Mouse (Mus musculus) hindbrain, embryonic 14.5 days (tissue): ENCODE results near the gene Ubtf. TPM values are rescaled to one million over a fixed set of nuclear protein-coding genes. Genes with fewer than 3 reads are reported as not detected.

Experiments used
- ATAC-seq: fragments of 200-750 bp; cut with Nextera tagmentation; 2 replicates; pipeline ENCODE4 v1.8.0; 2017; ENCODE audit warnings: moderate number of reproducible peaks, mild to moderate bottlenecking, moderate TSS enrichment, moderate library complexity; ENCODE audit not compliant: low FRiP score
- DNase-seq: peaks from one replicate; pipeline ENCODE4 v3.0.0-alpha.2; 2015; ENCODE audit warnings: low spot score
- H3K27ac ChIP-seq: fragments of 300-500 bp; sonication (generic); 2 replicates; pipeline ENCODE4 v1.5.1; 2014; ENCODE audit warnings: mild to moderate bottlenecking, moderate library complexity
- H3K27me3 ChIP-seq: fragments of 300-500 bp; sonication (generic); 2 replicates; pipeline ENCODE4 v1.6.1; 2014; ENCODE audit warnings: mild to moderate bottlenecking, low read length, mixed read lengths; ENCODE audit not compliant: control insufficient read depth, insufficient read depth
- H3K36me3 ChIP-seq: fragments of 300-500 bp; sonication (generic); replicated peaks from 2 replicates; pipeline ENCODE4 v1.6.1; 2014; ENCODE audit not compliant: control insufficient read depth, insufficient read depth
- H3K4me1 ChIP-seq: fragments of 300-500 bp; sonication (generic); replicated peaks from 2 replicates; pipeline ENCODE4 v1.6.1; 2014; ENCODE audit warnings: antibody characterized with exemption, low read length, mixed read lengths; ENCODE audit not compliant: control insufficient read depth, insufficient read depth
- H3K4me2 ChIP-seq: fragments of 300-500 bp; sonication (generic); replicated peaks from 2 replicates; pipeline ENCODE4 v1.6.1; 2014; ENCODE audit warnings: mild to moderate bottlenecking, moderate library complexity
- H3K4me3 ChIP-seq: fragments of 300-500 bp; sonication (generic); replicated peaks from 2 replicates; pipeline ENCODE4 v1.5.1; 2014; ENCODE audit warnings: mild to moderate bottlenecking, low read length
- H3K9ac ChIP-seq: fragments of 300-500 bp; sonication (generic); 2 replicates; pipeline ENCODE4 v1.6.1; 2014
- H3K9me3 ChIP-seq: fragments of 300-500 bp; sonication (generic); 2 replicates; pipeline ENCODE4 v1.6.1; 2016; ENCODE audit warnings: low read length; ENCODE audit not compliant: control insufficient read depth
- WGBS: fragments of 180-500 bp; shearing (Covaris S2); extraction: QIAGEN DNeasy Blood & Tissue Kit; methylation state at CpG from one replicate; pipeline ENCODE4 v1.1.7; 2014; 5-methylcytosine and 5-hydroxymethylcytosine counted together
- polyA plus RNA-seq: library from polyadenylated mRNA; unstranded; fragments of >200 nt; fragmentation: Nextera tagmentation; extraction: Ambion mirVana; gene quantifications from 2 replicates; pipeline ENCODE4 v1.2.1, GENCODE M21; 2014

Ubtf gene
- polyA plus RNA-seq, 1 experiment from 2014 or later = 70.0 TPM

DNA sequence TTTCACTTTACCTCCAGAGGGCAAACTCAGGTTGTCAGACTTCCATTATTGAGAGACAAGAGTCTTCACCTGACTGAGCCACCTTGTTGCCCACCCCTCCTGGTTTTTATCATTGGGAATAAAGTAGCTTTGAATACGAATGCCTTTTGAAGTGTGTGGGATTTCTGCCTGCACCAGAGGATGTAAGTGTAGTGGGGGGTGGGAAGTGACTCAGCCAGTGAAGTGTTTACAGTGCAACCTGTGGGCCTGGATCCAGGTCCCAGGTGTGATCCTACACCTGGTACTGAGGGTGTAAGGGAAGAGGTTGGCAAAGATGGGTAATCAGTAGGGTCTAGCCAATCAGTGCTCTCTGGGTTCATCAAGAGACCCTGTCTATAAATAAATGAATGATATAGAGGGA, 4.0 kb upstream of the Ubtf start:
- no peak overlapping the region for H3K9ac ChIP-seq

GRCm38 (mm10) chr11:102321931-102322330, 2.4 kb upstream of the Ubtf start:
- WGBS = 83% methylated on average over 6 of the region's 6 CpGs
- Histone ChIP-seq H3K4me3 (no peak overlapping the region), H3K9me3 (no peaks in the 10 kb centered on the region), H3K27ac (no peak overlapping the region), H3K4me2 (no peak overlapping the region), H3K4me1 (peaks cover 7% of the 10 kb centered on the region; the same call in 1 of the 2 replicates), H3K36me3 (no peaks in the 10 kb centered on the region), H3K27me3 (no peaks in the 10 kb centered on the region), H3K9ac (no peak overlapping the region)
- ATAC-seq (no peak), DNase-seq (no peak)

More for the DNA sequence above, 4.0 kb upstream of the Ubtf start:
- Histone ChIP-seq H3K9me3 (no peaks in the 10 kb centered on the region), H3K4me3 (no peak overlapping the region), H3K4me1 (peaks cover 7% of the 10 kb centered on the region; the same call in 1 of the 2 replicates), H3K27me3 (no peaks in the 10 kb centered on the region), H3K36me3 (no peaks in the 10 kb centered on the region), H3K4me2 (no peak overlapping the region), H3K27ac (no peak overlapping the region)
- DNase-seq (no peak), ATAC-seq (no peak)
- WGBS = 70% methylated on average over 1 of the region's 1 CpGs

GRCm38 (mm10) chr11:102320686-102321005, 1.1 kb upstream of the Ubtf start:
- DNase-seq (peak; percentile 78), ATAC-seq (peak; percentile 12; the same call in 1 of the 2 replicates)
- peaks cover 12% of the 10 kb centered on the region for H3K4me1 ChIP-seq
- peak overlapping the region; percentile 99 for H3K27ac ChIP-seq
- WGBS = 3% methylated on average over 10 of the region's 10 CpGs
- H3K4me3 ChIP-seq = peak overlapping the region; percentile 95
- H3K9me3 ChIP-seq = no peaks in the 10 kb centered on the region
- H3K9ac ChIP-seq = peak overlapping the region; percentile 99
- no peaks in the 10 kb centered on the region for H3K27me3 ChIP-seq
- H3K36me3 ChIP-seq = 0 out of 2 replicates have a peak, but pooled peaks cover under 1% of the 10 kb centered on the region
- peak overlapping the region; percentile 91 for H3K4me2 ChIP-seq

DNA sequence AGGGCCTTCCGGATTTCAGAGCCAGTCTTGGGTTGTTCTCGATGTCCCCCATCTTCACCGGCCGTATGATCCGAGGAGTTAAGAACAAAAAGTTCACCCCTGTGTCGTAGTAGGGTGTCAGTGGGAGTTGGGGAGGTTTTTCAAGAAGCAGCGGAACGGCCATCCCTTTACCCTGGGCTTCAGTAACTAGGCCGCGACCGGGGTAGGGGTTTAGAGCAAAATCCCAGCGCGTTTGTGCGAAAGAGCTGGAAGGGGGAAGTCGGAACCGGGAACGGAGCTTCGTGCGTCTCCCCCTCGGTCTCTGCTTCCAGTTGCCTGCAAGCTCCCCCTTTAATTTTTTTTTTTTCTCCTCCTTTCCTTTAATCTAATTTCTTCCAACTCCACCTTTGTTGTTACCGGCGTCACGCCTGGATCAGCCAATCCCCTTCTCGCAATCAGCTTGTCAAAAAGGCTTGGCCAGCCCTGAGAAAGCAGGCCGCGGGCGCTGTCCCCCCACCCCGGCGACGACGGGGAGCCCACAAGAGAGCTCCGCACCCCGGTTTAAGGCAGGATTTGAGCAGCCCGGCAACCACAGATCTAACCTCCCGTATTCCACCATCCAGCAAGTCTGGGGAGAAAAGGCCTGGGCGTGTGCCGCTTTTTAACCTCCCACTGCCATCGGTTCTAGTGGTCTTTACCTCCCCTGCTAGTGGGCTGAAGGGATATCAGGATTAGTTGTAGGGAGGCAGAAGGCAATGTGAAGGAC, 571 bp upstream of the Ubtf start:
- Histone ChIP-seq H3K27ac (peak overlapping the region; percentile 99), H3K9me3 (no peaks in the 10 kb centered on the region), H3K4me1 (peaks cover 12% of the 10 kb centered on the region), H3K9ac (peak overlapping the region; percentile 99), H3K27me3 (no peaks in the 10 kb centered on the region), H3K4me2 (peak overlapping the region; percentile 91), H3K4me3 (peak overlapping the region; percentile 95), H3K36me3 (peaks cover 6% of the 10 kb centered on the region; the same call in 1 of the 2 replicates)
- DNase-seq (peak; percentile 86), ATAC-seq (peak; percentile 35)
- under 1% methylated on average over 38 of the region's 38 CpGs for WGBS

DNA sequence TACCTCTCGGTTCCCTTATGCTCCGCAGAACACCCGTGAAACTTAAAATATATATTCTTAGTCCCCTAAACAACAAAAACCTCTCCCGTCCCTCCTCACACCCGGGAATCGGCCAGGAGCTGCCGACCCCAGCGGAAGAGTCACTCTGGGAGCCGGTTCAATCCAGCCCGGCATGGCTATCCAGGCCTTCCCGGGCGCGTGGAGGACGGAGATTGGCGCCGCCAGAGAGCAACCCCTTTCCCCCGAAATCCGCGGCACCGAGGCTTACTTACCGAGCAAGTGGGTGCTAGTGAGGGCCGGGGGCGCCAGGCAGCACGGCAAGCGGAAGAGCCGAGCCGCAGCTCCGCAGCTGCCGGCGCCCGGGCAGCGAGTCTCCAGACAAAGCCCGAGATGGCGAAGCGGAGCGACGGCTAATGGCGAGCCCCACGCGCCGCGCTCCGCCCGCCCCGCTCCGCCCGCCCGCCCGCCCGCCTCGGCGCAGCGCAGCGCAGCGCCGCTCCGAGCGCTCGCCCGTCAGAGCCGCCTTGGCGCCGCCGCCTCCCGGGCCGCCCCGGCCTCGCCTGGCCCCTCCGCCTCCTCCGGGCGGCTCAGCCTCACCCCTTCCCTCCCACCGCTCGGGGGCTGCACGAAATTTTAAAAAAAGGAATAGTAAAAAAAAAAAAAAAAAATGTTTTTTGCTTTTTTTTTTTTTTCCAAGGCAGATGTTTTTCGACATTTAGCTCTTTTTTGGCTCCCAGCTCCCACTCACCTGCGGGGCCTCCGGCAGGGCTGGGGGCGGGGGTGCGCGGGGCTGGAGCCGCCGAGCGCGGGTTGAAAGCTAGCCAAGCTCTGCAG, 749 bp downstream of the Ubtf start:
- peaks cover 12% of the 10 kb centered on the region for H3K4me1 ChIP-seq
- peak overlapping the region; percentile 95 for H3K4me3 ChIP-seq
- no peaks in the 10 kb centered on the region for H3K9me3 ChIP-seq
- H3K27ac ChIP-seq = peak overlapping the region; percentile 99
- peak overlapping the region; percentile 91 for H3K4me2 ChIP-seq
- ATAC-seq (no peak), DNase-seq (peak; percentile 57)
- peak overlapping the region; percentile 99 for H3K9ac ChIP-seq
- no peaks in the 10 kb centered on the region for H3K27me3 ChIP-seq
- H3K36me3 ChIP-seq = peaks cover 19% of the 10 kb centered on the region
- WGBS = under 1% methylated on average over 57 of the region's 84 CpGs

- DNase-seq (peak; percentile 68), ATAC-seq (peak; percentile 44)
- Histone ChIP-seq H3K4me3 (peak overlapping the region; percentile 95), H3K27me3 (no peaks in the 10 kb centered on the region), H3K36me3 (peaks cover 26% of the 10 kb centered on the region), H3K9ac (peak overlapping the region; percentile 99), H3K4me1 (peaks cover 12% of the 10 kb centered on the region), H3K27ac (peak overlapping the region; percentile 99), H3K9me3 (no peaks in the 10 kb centered on the region), H3K4me2 (peak overlapping the region; percentile 91)
- WGBS = 0% methylated on average over 39 of the region's 77 CpGs
Observed at GRCm38 (mm10) chr11:102317901-102318575, 1.5 kb downstream of the Ubtf start.

- H3K9ac ChIP-seq = peak overlapping the region; percentile 99
- H3K36me3 ChIP-seq = peaks cover 33% of the 10 kb centered on the region
- H3K27ac ChIP-seq = peak overlapping the region; percentile 99
- DNase-seq (no peak), ATAC-seq (peak; percentile 0; the same call in 1 of the 2 replicates)
- H3K4me1 ChIP-seq = peaks cover 12% of the 10 kb centered on the region
- no peaks in the 10 kb centered on the region for H3K27me3 ChIP-seq
- under 1% methylated on average over 71 of the region's 87 CpGs for WGBS
- peak overlapping the region; percentile 95 for H3K4me3 ChIP-seq
- H3K9me3 ChIP-seq = no peaks in the 10 kb centered on the region
- peak overlapping the region; percentile 91 for H3K4me2 ChIP-seq
Observed at GRCm38 (mm10) chr11:102317298-102317900, 2.1 kb downstream of the Ubtf start.

DNA sequence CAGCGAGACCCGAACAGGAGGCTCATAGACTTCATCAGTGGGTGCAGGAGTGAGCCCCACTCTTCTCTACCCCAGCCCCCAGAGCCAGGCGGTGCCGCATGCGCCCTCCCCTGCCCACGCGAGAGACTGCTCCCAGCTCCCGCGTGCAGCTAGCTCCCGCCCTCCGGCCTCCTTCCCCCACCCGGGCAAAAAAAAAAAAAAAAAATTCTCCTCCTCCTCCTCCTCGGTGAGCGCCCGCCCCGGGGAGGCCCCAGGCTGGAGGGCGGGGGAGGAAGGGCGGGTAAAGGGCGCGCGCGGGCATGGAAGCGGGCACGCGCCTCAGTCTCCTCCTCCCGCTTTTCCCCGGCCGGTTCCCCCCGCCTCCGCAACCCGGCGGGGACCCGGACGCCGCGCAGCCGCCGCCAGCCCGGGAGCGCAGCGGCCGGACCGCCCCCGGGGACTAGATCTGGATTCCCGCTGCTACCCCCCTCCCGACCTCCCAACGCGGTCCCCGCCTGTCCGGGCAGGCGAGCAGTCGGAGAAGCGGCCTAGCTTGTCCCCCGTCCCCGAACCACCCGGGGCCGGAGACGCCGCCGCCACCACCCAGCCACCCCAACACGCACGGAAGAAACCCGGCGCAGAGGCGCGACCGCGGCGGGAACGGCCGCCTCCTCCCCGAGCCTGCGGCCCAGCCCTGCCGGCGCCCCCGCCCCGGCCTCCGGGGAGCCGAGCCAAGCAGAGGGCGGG, 2.8 kb downstream of the Ubtf start:
- Histone ChIP-seq H3K4me1 (peaks cover 12% of the 10 kb centered on the region), H3K9me3 (no peaks in the 10 kb centered on the region), H3K4me3 (peak overlapping the region; percentile 95), H3K9ac (peak overlapping the region; percentile 99), H3K27ac (peak overlapping the region; percentile 99), H3K36me3 (peaks cover 39% of the 10 kb centered on the region), H3K27me3 (no peaks in the 10 kb centered on the region), H3K4me2 (peak overlapping the region; percentile 91)
- WGBS = under 1% methylated on average over 70 of the region's 80 CpGs
- peak; percentile 18; the same call in 1 of the 2 replicates for ATAC-seq
- DNase-seq = peak; percentile 82
